Mouse (Mus musculus) lung, postnatal 0 days (tissue): ENCODE data around the gene Helt. TPM values are rescaled to one million over a fixed set of nuclear protein-coding genes. Genes with fewer than 3 reads are reported as not detected.
A peak's percentile ranks its signal among the peaks of the same experiment; 100 is the strongest.

Experiments
- ATAC-seq: fragments of 200-750 bp; cut with Nextera tagmentation; 2 replicates; pipeline ENCODE4 v1.8.0; 2017; ENCODE audit warnings: moderate library complexity
- DNase-seq: peaks from one replicate; pipeline ENCODE4 v3.0.0-alpha.2; 2016; ENCODE audit warnings: low spot score
- H3K27ac ChIP-seq: fragments of 300-500 bp; sonication (generic); 2 replicates; pipeline ENCODE4 v1.5.1; 2014; ENCODE audit warnings: antibody characterized with exemption, mild to moderate bottlenecking, low read length, mixed read lengths
- H3K27me3 ChIP-seq: fragments of 300-500 bp; sonication (generic); replicated peaks from 2 replicates; pipeline ENCODE4 v1.6.1; 2014; ENCODE audit warnings: low read length, mixed read lengths; ENCODE audit not compliant: insufficient read depth
- H3K36me3 ChIP-seq: fragments of 300-500 bp; sonication (generic); 2 replicates; pipeline ENCODE4 v1.6.1; 2014; ENCODE audit warnings: low read length, mixed read lengths; ENCODE audit not compliant: insufficient read depth
- H3K4me1 ChIP-seq: fragments of 300-500 bp; sonication (generic); 2 replicates; pipeline ENCODE4 v1.6.1; 2014; ENCODE audit warnings: antibody characterized with exemption, low read depth, low read length, mixed read lengths; ENCODE audit not compliant: insufficient read depth
- H3K4me2 ChIP-seq: fragments of 300-500 bp; sonication (generic); replicated peaks from 2 replicates; pipeline ENCODE4 v1.6.1; 2014; ENCODE audit warnings: low read depth, mild to moderate bottlenecking, low read length, moderate library complexity, mixed read lengths
- H3K4me3 ChIP-seq: fragments of 300-500 bp; sonication (generic); 2 replicates; pipeline ENCODE4 v1.5.1; 2014; ENCODE audit warnings: low read depth, low read length
- H3K9ac ChIP-seq: fragments of 300-500 bp; sonication (generic); replicated peaks from 2 replicates; pipeline ENCODE4 v1.6.1; 2014; ENCODE audit warnings: low read depth, mild to moderate bottlenecking
- H3K9me3 ChIP-seq: fragments of 300-500 bp; sonication (generic); 2 replicates; pipeline ENCODE4 v1.6.1; 2016; ENCODE audit warnings: low read length, mixed read lengths
- CTCF ChIP-seq: IDR thresholded peaks from 2 replicates; pipeline ENCODE4 v1.5.1; 2016; ENCODE audit warnings: antibody characterized with exemption, mild to moderate bottlenecking
- EP300 ChIP-seq: IDR thresholded peaks from 2 replicates; pipeline ENCODE4 v1.6.1; 2016; ENCODE audit warnings: antibody characterized with exemption, mild to moderate bottlenecking, control low read depth
- WGBS: fragments of 180-500 bp; shearing (Covaris S2); extraction: QIAGEN DNeasy Blood & Tissue Kit; methylation state at CpG from one replicate; pipeline ENCODE4 v1.1.7; 2014; 5-methylcytosine and 5-hydroxymethylcytosine counted together
- polyA plus RNA-seq: library from polyadenylated mRNA; unstranded; fragments of >200 nt; fragmentation: Nextera tagmentation; extraction: Ambion mirVana; gene quantifications from 2 replicates; pipeline ENCODE4 v1.2.1, GENCODE M21; 2015

Gene Helt
- polyA plus RNA-seq, 1 experiment from 2014 or later = not detected

DNA sequence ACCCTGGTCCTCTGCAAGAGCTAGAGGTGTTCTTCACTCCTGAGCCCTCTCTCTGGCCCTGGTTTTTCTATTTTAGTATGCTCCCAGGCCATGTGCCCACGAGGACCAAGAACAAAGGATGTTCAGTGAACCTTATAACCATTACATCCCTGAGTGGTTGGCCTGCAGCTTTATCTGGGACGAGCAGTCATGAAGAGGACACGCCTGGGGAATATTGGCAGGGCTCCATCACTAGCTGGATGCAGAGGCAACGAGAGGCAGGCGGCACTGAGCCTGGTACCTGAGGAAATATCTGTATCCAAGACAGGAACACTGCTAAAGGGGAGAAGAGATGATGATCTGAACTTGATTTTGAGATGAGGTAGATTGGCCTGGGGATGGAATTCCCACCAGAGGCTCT lies 37.3 kb upstream of the Helt start:
- H3K4me2 ChIP-seq = no peak overlapping the region
- no peaks in the 10 kb centered on the region for H3K9me3 ChIP-seq
- no peak overlapping the region for H3K27ac ChIP-seq
- 60% methylated on average over 5 of the region's 5 CpGs for WGBS
- no peak for ATAC-seq
- TF ChIP-seq CTCF (no peak), EP300 (no peak)
- H3K9ac ChIP-seq = no peak overlapping the region
- no peaks in the 10 kb centered on the region for H3K4me1 ChIP-seq
- DNase-seq = no peak
- H3K36me3 ChIP-seq = no peaks in the 10 kb centered on the region
- no peak overlapping the region for H3K4me3 ChIP-seq
- H3K27me3 ChIP-seq = no peaks in the 10 kb centered on the region

GRCm38 (mm10) chr8:46329396-46329795 lies 34.9 kb upstream of the Helt start:
- no peak for TF ChIP-seq CTCF
- no peak for TF ChIP-seq EP300
- Histone ChIP-seq H3K4me2 (no peak overlapping the region), H3K36me3 (no peaks in the 10 kb centered on the region), H3K27ac (no peak overlapping the region), H3K27me3 (no peaks in the 10 kb centered on the region), H3K9ac (no peak overlapping the region), H3K9me3 (no peaks in the 10 kb centered on the region), H3K4me3 (no peak overlapping the region), H3K4me1 (no peaks in the 10 kb centered on the region)
- WGBS = 86% methylated on average over 4 of the region's 4 CpGs
- DNase-seq (no peak), ATAC-seq (no peak)

DNA sequence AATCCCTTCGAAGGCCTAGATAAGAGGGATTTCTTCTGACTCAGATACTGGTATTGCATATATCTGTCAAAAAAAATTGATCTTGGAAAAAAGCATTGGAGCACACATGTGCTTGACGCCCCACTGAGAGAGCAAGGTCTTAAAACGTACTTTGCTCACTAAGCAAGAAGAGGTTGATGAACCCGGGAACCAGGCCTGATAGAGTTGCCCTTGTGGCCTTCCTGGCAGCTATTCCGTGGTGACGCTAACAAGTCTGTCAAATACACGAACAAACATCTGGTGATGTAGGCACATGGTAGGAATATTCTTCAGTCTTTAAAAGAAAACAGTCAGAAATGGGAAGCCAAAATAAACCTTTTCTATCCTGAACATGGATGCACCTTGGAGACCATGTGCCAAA lies 32.8 kb upstream of the Helt start:
- H3K9me3 ChIP-seq = no peaks in the 10 kb centered on the region
- DNase-seq = no peak

GRCm38 (mm10) chr8:46326715-46327114 lies 32.2 kb upstream of the Helt start:
- WGBS = 65% methylated on average over 5 of the region's 5 CpGs
- H3K27me3 ChIP-seq = no peaks in the 10 kb centered on the region
- H3K4me1 ChIP-seq = no peaks in the 10 kb centered on the region
- no peaks in the 10 kb centered on the region for H3K36me3 ChIP-seq
- no peak for ATAC-seq
- DNase-seq = peak; percentile 28
- H3K27ac ChIP-seq = no peak overlapping the region
- H3K4me3 ChIP-seq = no peak overlapping the region
- no peaks in the 10 kb centered on the region for H3K9me3 ChIP-seq
- TF ChIP-seq CTCF (no peak), EP300 (no peak)
- no peak overlapping the region for H3K4me2 ChIP-seq
- H3K9ac ChIP-seq = no peak overlapping the region

More for the DNA sequence above, 32.8 kb upstream of the Helt start:
- ATAC-seq = no peak
- no peaks in the 10 kb centered on the region for H3K27me3 ChIP-seq
- no peaks in the 10 kb centered on the region for H3K36me3 ChIP-seq
- no peak for TF ChIP-seq CTCF
- no peak for TF ChIP-seq EP300
- 59% methylated on average over 7 of the region's 7 CpGs for WGBS
- no peak overlapping the region for H3K27ac ChIP-seq
- H3K9ac ChIP-seq = no peak overlapping the region
- no peak overlapping the region for H3K4me2 ChIP-seq
- H3K4me3 ChIP-seq = no peak overlapping the region
- H3K4me1 ChIP-seq = no peaks in the 10 kb centered on the region

DNA sequence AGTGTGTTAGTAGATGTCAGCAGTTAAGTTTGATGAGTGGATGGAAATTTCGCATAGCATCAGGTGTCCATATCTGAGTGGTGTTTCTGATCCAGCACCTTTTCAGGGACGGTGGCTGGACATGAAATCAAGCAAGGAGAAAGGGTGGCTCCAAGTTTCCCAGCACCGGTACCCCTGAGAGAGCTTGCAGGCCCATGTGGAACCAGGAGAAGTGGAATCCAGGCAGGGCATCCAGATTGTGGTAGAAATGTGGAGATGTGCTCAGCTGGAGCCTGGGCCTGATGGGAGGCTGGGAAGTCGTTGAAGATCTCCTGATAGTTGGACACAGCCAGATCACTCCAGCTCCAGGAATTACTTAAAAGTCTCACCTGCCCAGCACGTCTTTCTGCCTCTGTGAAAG lies 30.2 kb upstream of the Helt start:
- no peak for DNase-seq
- Histone ChIP-seq H3K27me3 (no peaks in the 10 kb centered on the region), H3K9ac (no peak overlapping the region), H3K27ac (no peak overlapping the region), H3K4me2 (no peak overlapping the region), H3K9me3 (no peaks in the 10 kb centered on the region), H3K4me3 (no peak overlapping the region), H3K36me3 (no peaks in the 10 kb centered on the region), H3K4me1 (no peaks in the 10 kb centered on the region)
- 65% methylated on average over 5 of the region's 5 CpGs for WGBS
- no peak for ATAC-seq
- TF ChIP-seq CTCF (no peak), EP300 (no peak)

DNA sequence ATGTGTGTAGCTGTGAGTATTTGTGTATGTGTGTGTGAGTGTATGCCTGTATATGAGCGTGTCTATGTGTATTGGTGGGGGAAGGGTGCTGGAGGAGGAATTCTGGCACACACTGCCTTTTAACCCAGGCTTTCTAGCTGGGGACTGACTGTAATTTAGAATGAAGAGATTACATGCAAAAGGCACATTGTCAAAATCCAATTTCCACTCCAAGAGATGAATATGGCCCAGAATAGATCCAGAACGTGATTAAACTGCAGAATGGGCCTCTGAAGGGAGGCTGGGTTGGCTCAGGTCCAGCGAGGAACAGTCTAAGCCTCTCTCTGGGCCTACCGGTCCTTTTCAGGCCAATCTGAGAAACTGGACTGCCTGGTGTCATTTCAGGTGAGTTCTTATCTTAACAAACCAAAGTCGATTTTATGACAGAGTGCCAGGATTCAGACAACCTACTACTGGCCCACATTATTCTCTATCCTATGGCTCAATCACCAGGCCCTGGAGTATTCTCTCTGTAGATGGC lies 29.3 kb upstream of the Helt start:
- ATAC-seq = no peak
- H3K9ac ChIP-seq = no peak overlapping the region
- no peak for TF ChIP-seq EP300
- no peak for TF ChIP-seq CTCF
- no peaks in the 10 kb centered on the region for H3K4me1 ChIP-seq
- H3K4me3 ChIP-seq = no peak overlapping the region
- H3K9me3 ChIP-seq = no peaks in the 10 kb centered on the region
- WGBS = 47% methylated on average over 5 of the region's 5 CpGs
- no peak overlapping the region for H3K27ac ChIP-seq
- H3K36me3 ChIP-seq = no peaks in the 10 kb centered on the region
- no peak for DNase-seq
- H3K27me3 ChIP-seq = no peaks in the 10 kb centered on the region
- H3K4me2 ChIP-seq = no peak overlapping the region

GRCm38 (mm10) chr8:46322833-46323232 lies 28.4 kb upstream of the Helt start:
- Histone ChIP-seq H3K9me3 (no peaks in the 10 kb centered on the region), H3K4me2 (no peak overlapping the region), H3K36me3 (no peaks in the 10 kb centered on the region), H3K9ac (no peak overlapping the region), H3K4me1 (no peaks in the 10 kb centered on the region), H3K4me3 (no peak overlapping the region), H3K27me3 (no peaks in the 10 kb centered on the region), H3K27ac (no peak overlapping the region)
- WGBS = 61% methylated on average over 2 of the region's 2 CpGs
- ATAC-seq (no peak), DNase-seq (peak; percentile 31)
- TF ChIP-seq CTCF (no peak), EP300 (no peak)
